Mouse (Mus musculus) gastrocnemius, postnatal 14 days (tissue): ENCODE data around the gene Nhej1. TPM values are rescaled to one million over a fixed set of nuclear protein-coding genes. Genes with fewer than 3 reads are reported as not detected.
A peak's percentile ranks its signal among the peaks of the same experiment; 100 is the strongest.

ENCODE experiments used
- DNase-seq: peaks from one replicate; pipeline ENCODE4 v3.0.0; 2021; ENCODE audit warnings: mixed read lengths
- intact Hi-C: fragments of 180-260 bp; cut with DNase I; formaldehyde crosslinking; loops from one replicate; pipeline ENCODE4 v1.15.1; 2025; ENCODE audit warnings: low total_unique reads
- total RNA-seq, 2 experiments: library from RNA; stranded (reverse); gene quantifications; 2 replicates each; pipeline ENCODE4 v1.2.3; 2021

Gene Nhej1
- total RNA-seq, 2 experiments from 2014 or later: 4.8 to 5.1 TPM

GRCm38 (mm10) chr1:75133421-75134207 is 8.6 kb upstream of the Nhej1 start, which contains the start of gene Slc23a3:
Gene Slc23a3 (minus strand): TSS chr1:75133890.
- intact Hi-C loops: no loop called here
- no peak for DNase-seq

DNA sequence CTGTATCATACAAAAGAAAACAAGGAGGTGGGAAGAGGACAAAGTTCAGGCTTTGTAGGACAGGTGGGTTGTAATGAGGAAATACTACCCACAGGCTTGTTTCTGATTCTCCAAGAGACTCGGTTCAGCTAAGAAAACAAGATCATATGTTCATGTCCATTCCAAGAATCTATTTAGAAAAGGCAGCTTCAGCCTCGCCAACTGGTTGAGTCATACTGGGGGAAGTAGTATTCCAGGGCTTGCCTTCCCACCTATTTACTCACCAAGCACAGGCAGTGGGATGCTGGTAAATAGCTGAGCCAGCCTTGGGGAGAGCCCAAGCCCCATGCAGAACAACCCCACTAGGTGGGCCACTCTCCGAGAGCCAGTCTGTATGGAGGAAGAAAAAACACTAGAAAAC is 3.6 kb upstream of the Nhej1 start:
- DNase-seq: no peak
- intact Hi-C loops: no loop called here

GRCm38 (mm10) chr1:75125418-75125817 is 418 bp upstream of the Nhej1 start:
- intact Hi-C loops: no loop called here
- no peak for DNase-seq

DNA sequence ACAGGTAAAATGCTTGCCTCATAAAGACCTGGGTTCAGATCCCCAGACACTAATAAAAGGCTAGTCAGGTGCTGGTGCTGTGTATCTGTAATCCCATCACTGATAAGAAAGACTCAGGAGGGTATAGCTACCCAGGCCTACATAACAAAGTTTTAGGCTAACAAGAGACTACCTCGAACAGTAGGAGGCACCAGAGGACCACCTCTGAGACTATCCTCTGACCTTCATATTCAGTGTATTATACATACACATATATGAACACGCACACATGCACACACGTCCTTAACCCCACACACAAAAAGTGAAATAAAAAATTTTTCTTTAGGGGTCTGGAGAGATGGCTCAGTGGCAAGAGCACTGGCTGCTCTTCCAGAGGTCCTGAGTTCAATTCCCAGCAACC is 2.8 kb downstream of the Nhej1 start:
- intact Hi-C loops: no loop called here
- no peak for DNase-seq

- intact Hi-C loops: no loop called here
- no peak for DNase-seq
Measured at GRCm38 (mm10) chr1:75052091-75052490, 72.9 kb downstream of the Nhej1 start.

GRCm38 (mm10) chr1:75051428-75051827 is 73.6 kb downstream of the Nhej1 start:
- DNase-seq: no peak
- intact Hi-C loops: no loop called here

- intact Hi-C loops: no loop called here
- DNase-seq: no peak
Measured at GRCm38 (mm10) chr1:75048571-75048970, 76.4 kb downstream of the Nhej1 start.

DNA sequence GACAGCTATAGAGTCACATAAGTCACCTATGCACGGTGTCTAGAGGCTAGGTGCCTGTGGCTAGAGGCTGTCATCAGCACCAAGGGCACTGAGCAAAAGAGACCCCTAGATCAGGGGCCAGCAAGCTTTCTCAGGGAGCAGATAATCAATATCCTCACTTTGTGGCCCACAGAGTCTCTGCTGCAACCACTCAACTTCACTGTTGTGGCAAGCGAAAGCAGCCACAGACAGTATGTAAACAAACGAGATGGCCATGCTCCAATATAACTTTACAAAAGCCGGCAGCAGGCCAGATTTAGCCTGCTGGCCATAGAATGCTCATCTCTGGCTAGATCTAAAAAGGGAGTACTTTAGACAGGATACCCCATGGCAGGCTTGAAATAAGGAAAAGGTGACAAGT is 77.0 kb downstream of the Nhej1 start:
- intact Hi-C loops: no loop called here
- DNase-seq: no peak

DNA sequence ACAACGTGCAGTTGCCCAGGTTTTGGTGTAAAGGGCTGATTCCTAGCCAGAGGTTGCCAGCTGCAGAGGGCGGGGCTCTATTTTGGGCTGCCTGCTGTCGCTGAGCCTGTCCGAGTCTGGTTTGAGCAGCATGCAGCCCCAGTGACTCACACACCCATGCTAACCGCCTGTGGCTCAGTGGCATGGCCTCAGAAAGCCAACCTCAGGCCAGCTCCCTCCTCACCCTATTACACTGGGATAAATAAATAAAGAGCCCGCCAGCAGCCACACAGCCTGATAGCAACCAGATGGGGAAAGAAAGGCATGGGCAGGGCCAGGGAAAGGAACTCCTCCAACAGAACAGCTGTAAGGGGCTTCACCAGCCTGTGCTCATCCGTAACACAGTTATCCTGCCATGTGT is 84.6 kb downstream of the Nhej1 start:
- intact Hi-C loops: no loop called here
- no peak for DNase-seq

- DNase-seq: no peak
- intact Hi-C loops: no loop called here
Measured at GRCm38 (mm10) chr1:75032041-75032440, 93.0 kb downstream of the Nhej1 start.

- no peak for DNase-seq
- intact Hi-C loops: no loop called here
Measured at GRCm38 (mm10) chr1:75027061-75027779, 97.8 kb downstream of the Nhej1 start.

GRCm38 (mm10) chr1:75024419-75025199 is 100.4 kb downstream of the Nhej1 start:
- DNase-seq: no peak

DNA sequence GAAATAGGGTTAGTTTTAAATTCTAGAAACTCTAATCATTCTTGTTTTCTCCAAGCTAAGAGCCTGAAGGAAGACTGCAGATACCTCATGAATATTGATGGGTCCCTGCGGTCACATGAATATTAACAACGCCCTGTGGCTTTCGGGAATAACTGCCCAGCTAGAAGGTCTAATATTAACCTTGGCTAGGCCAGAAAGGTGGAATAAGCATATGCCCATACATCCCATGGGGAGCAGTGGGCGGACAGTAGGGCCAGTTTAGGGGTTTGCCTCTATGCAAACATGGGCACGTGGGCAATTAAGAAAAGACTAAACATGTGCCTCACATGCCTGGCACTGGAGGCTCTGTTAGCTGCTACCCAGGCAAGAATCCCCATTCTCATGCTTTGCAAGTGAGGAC is 102.8 kb downstream of the Nhej1 start:
- DNase-seq: no peak
- intact Hi-C loops: no loop called here

More at GRCm38 (mm10) chr1:75024419-75025199, 100.4 kb downstream of the Nhej1 start:
- intact Hi-C loops: no loop called here

GRCm38 (mm10) chr1:75016846-75017245 is 108.2 kb downstream of the Nhej1 start:
- DNase-seq: peak; percentile 80
- intact Hi-C loops: loop anchor here (5.0 kb wide), 2 partner anchors 55 to 70 kb away; no protein-coding TSS in a partner anchor

DNA sequence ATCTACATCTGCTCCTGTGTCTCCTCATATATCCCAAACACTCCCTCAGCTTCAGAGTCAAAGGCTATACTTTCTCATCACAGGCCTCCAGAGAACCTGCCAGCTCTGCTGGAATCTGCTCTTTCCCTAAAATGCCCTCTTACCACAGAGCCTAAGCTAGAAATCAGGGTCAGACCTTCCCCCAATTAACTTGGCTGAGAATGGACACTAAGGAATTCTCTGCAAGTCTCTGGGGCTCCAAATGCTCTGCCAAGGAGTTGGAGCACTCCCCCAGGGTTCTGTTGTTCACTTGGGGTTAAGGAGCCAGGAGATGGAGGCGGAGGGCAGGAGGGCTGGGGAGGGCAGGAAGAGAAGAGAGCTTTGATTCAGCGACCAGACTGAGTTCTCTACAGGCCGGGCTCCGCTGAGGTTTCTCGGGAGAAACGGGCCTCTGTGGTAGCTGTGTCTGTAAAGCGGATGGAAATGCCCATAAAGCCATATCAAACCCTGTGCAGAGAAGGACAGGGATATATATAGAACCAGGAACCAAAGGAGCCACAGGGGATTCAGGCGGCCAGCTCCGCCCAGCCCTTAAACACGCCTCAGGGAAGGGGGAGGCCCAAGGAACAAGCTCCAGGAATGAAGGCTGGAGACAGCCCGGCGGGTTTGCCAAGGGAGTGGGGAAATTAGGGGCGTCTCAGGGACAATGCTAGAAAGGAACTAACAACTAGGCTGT is 109.3 kb downstream of the Nhej1 start:
- intact Hi-C loops: loop anchor here (5.0 kb wide), 2 partner anchors 53 to 68 kb away; no protein-coding TSS in a partner anchor
- peak; percentile 9 for DNase-seq

DNA sequence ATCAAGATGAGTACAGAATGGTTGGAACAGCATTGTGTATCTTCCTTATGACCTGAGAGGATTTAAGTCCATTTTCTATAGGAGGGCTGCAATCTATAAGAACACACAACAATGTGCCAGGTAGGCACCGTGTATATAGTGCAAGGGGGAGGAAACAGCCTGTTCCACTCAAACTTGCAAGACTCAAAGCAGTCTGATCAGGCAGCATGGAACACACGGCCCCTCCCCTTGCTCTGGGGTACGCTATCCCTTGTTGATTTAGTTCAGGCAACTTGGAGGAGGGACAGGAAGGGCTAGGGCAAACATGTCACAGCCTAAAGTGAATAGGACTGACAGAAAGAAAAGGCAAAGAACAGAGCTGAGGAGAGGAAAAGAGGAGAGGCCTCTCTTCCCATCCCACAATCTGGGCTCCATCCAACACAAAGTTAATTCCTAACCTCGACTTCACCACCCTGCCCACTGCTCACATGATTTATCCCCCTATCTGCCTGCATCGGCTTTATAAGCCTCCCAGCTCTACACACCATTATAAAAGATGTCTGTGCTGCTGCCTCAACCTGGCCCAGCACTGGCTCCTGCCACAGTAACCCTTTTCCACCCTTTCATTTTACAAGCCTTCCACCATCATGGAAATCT is 110.7 kb downstream of the Nhej1 start:
- intact Hi-C loops: no loop called here
- DNase-seq: no peak

- DNase-seq: no peak
- intact Hi-C loops: no loop called here
Measured at GRCm38 (mm10) chr1:75010817-75011216, 114.2 kb downstream of the Nhej1 start.

GRCm38 (mm10) chr1:75010203-75010602 is 114.8 kb downstream of the Nhej1 start:
- intact Hi-C loops: no loop called here
- no peak for DNase-seq

DNA sequence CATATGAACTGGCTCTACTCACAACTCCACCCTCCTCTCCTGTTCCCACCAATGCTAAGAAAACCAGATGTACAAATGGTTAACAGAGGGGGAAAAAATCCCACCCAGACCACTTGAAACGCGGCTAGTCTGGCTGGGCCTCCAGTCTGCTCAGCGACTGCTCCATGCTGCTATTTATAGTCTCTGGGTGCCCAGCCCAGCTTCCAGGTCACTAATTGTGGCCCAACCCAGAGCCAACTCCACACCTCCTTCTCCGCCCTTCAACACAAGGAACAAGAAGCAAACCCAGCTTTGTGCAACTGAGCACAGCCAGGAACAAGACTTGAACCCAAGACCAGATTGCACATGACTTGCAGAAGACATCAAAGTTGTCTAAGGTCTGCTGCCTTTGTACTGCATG is 119.0 kb downstream of the Nhej1 start:
- no peak for DNase-seq
- intact Hi-C loops: no loop called here
